Mouse (Mus musculus) liver, embryonic 15.5 days (tissue): ENCODE data around the gene Muc15. TPM values are rescaled to one million over a fixed set of nuclear protein-coding genes. Genes with fewer than 3 reads are reported as not detected.

ENCODE experiments used
- ATAC-seq: fragments of 200-750 bp; cut with Nextera tagmentation; 2 replicates; pipeline ENCODE4 v1.8.0; 2017; ENCODE audit warnings: moderate number of reproducible peaks, mild to moderate bottlenecking, moderate library complexity; ENCODE audit not compliant: insufficient read depth
- H3K27ac ChIP-seq: fragments of 300-500 bp; sonication (generic); replicated peaks from 2 replicates; pipeline ENCODE4 v1.5.1; 2015; ENCODE audit warnings: mild to moderate bottlenecking, inconsistent platforms
- H3K27me3 ChIP-seq: fragments of 300-500 bp; sonication (generic); 2 replicates; pipeline ENCODE4 v1.6.1; 2015; ENCODE audit warnings: mild to moderate bottlenecking, inconsistent platforms
- H3K36me3 ChIP-seq: fragments of 300-500 bp; sonication (generic); replicated peaks from 2 replicates; pipeline ENCODE4 v1.6.1; 2015; ENCODE audit warnings: moderate library complexity, mild to moderate bottlenecking, inconsistent platforms
- H3K4me1 ChIP-seq: fragments of 300-500 bp; sonication (generic); replicated peaks from 2 replicates; pipeline ENCODE4 v1.6.1; 2015; ENCODE audit warnings: inconsistent platforms
- H3K4me2 ChIP-seq: fragments of 300-500 bp; sonication (generic); 2 replicates; pipeline ENCODE4 v1.6.1; 2015; ENCODE audit warnings: moderate library complexity, mild to moderate bottlenecking, inconsistent platforms
- H3K4me3 ChIP-seq: fragments of 300-500 bp; sonication (generic); replicated peaks from 2 replicates; pipeline ENCODE4 v1.5.1; 2015; ENCODE audit warnings: mild to moderate bottlenecking, inconsistent platforms
- H3K9ac ChIP-seq: fragments of 300-500 bp; sonication (generic); 2 replicates; pipeline ENCODE4 v1.6.1; 2015; ENCODE audit warnings: moderate library complexity, mild to moderate bottlenecking, inconsistent platforms
- H3K9me3 ChIP-seq: fragments of 300-500 bp; sonication (generic); replicated peaks from 2 replicates; pipeline ENCODE4 v1.6.1; 2016; ENCODE audit warnings: inconsistent platforms
- WGBS: fragments of 180-500 bp; shearing (Covaris S2); methylation state at CpG from one replicate; pipeline ENCODE4 v1.1.7; 2015; ENCODE audit warnings: mixed read lengths; ENCODE audit not compliant: insufficient replicate concordance; 5-methylcytosine and 5-hydroxymethylcytosine counted together
- polyA plus RNA-seq: library from polyadenylated mRNA; unstranded; fragments of >200 nt; fragmentation: Nextera tagmentation; extraction: Ambion mirVana; gene quantifications from 2 replicates; pipeline ENCODE4 v1.2.1, GENCODE M21; 2015

Gene Muc15
- polyA plus RNA-seq: not detected in 2 replicates

DNA sequence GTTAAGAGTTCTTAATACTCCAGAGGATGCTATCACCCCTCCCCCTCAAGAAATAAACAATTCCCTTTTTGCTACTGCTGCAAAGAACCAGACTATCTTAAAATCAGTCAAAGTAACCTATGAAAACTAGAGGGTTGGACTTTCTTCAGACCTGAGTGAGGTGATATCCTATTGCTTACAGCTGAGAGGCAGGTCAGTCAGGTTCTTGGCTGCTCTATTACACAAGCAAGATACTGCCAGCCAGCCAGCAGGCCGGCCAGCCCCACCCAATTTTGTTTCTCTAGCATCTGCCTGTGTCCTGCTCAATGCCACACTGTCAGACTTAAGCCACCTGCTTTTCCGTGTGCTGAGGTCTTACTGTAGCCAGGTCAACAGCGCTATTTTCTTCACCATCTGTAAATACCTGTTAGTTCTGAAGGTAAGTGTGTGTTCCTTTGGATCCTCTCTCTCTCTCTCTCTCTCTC lies at the start of gene Muc15:
Gene Muc15 (plus strand): TSS at position 51 of the 464 bp plus-strand sequence.
- ATAC-seq: no peak
- 36% methylated on average over 3 of the region's 3 CpGs for WGBS
- Histone ChIP-seq H3K4me1 (no peaks in the 10 kb centered on the region), H3K9me3 (no peaks in the 10 kb centered on the region), H3K4me2 (no peak within 1 kb of the TSS), H3K4me3 (no peak within 1 kb of the TSS), H3K9ac (no peak within 1 kb of the TSS), H3K27ac (no peak within 1 kb of the TSS), H3K36me3 (no peaks in the 10 kb centered on the region), H3K27me3 (no peaks in the 10 kb centered on the region)

DNA sequence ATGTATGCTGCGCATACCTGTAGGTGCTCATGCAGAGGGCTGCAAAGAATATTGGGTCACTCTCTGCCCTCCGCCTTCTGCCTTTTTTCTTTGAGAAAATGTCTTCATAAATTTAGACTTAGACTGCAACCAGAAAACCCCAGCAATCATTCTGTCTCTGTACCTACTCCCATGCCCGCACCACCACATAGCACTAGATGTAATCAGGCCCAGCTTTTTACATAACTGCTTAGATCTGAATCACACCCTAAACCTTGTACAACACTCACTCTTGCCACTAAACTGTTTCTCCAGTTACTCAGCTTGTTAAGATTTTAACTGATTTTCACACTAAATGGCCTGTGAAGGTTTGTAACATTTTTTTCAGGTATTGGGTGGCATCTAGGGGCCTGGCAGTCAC lies 11.7 kb upstream of the Muc15 start:
- no peaks in the 10 kb centered on the region for H3K4me1 ChIP-seq
- ATAC-seq: no peak
- H3K27ac ChIP-seq: no peak overlapping the region
- WGBS: 72% methylated on average over 3 of the region's 3 CpGs
- H3K4me3 ChIP-seq: no peak overlapping the region
- H3K27me3 ChIP-seq: no peaks in the 10 kb centered on the region
- H3K36me3 ChIP-seq: no peaks in the 10 kb centered on the region
- H3K9me3 ChIP-seq: no peaks in the 10 kb centered on the region
- H3K4me2 ChIP-seq: no peak overlapping the region
- no peak overlapping the region for H3K9ac ChIP-seq

DNA sequence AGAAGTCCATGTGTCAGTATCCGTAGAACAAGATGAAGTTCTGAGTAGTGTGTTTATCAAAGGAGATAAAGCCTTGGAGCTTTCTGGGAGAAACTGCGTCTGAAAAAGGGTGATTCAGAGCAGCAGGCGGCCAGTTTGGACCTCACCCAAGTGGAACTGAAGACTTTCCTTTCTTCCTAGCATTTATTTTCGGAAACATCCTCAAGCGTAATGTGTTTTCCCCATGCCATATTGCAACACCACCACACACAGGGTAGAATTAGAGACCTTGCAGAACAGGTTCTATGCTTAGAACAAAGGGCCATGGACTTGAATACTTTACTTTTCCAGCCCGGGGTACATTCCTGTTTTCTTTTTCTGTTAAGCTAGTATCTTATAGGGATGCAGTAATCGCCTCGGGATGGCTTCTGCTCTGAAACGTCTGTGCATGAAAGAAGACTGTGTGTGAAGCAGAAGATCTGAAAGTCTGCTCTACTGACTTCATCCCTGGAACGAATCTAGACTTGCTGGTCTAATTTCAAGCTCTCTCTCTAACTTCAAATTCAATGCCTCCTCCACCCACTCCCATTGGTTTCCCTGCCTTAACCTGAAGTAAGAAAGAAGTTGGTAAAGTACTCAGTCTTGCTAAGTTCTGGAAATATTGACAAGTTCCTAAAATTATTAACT lies 11.0 kb upstream of the Muc15 start:
- H3K27me3 ChIP-seq: no peaks in the 10 kb centered on the region
- H3K4me3 ChIP-seq: no peak overlapping the region
- H3K36me3 ChIP-seq: no peaks in the 10 kb centered on the region
- no peak overlapping the region for H3K9ac ChIP-seq
- no peak overlapping the region for H3K4me2 ChIP-seq
- no peaks in the 10 kb centered on the region for H3K9me3 ChIP-seq
- no peaks in the 10 kb centered on the region for H3K4me1 ChIP-seq
- ATAC-seq: no peak
- WGBS: 62% methylated on average over 10 of the region's 10 CpGs
- no peak overlapping the region for H3K27ac ChIP-seq

DNA sequence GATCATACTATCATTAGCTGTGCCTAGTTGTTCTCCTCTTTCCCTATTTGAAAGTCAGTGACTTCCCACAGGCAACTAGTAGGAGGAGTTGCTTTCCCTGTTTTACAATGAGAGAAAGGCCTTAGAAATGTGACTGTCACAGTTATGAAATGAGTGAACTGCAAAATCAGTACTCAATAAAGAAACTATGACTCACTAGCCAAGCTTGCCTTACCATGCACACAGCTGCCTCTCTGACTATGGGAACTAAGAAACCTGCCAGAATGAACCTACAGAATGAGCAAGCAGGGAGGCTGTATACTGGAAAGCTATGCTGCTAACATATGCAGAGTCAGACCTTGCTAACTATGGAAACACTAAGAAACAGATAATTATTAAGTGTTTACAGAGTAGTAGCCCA lies 2.1 kb upstream of the Muc15 start:
- H3K4me1 ChIP-seq: no peaks in the 10 kb centered on the region
- H3K27me3 ChIP-seq: no peaks in the 10 kb centered on the region
- H3K9ac ChIP-seq: no peak overlapping the region
- H3K27ac ChIP-seq: no peak overlapping the region
- no peak overlapping the region for H3K4me3 ChIP-seq
- ATAC-seq: no peak
- no peak overlapping the region for H3K4me2 ChIP-seq
- H3K36me3 ChIP-seq: no peaks in the 10 kb centered on the region
- no peaks in the 10 kb centered on the region for H3K9me3 ChIP-seq

DNA sequence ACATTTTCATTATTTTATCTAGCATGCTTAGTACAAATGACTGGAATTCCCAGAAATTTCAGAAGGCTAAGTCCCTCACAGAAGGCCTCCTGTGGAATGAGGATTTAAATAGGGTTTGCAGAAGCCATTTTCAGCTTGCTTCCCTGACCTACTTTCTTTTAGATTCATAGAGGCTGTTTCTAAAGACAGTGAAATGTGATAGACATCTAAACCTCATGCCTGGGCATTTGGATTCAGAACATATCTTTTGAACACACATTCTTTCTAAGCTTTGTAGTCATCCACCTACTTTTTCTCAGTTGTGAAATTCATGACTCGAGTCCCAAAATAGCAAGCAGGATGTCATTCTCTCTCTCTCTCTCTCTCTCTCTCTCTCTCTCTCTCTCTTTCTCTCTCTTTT lies 1.1 kb downstream of the Muc15 start:
- Histone ChIP-seq H3K4me1 (no peaks in the 10 kb centered on the region), H3K4me3 (no peak overlapping the region), H3K9ac (no peak overlapping the region), H3K4me2 (no peak overlapping the region), H3K9me3 (no peaks in the 10 kb centered on the region), H3K27me3 (no peaks in the 10 kb centered on the region), H3K27ac (no peak overlapping the region), H3K36me3 (no peaks in the 10 kb centered on the region)
- ATAC-seq: no peak
- WGBS: 45% methylated on average over 1 of the region's 1 CpGs

DNA sequence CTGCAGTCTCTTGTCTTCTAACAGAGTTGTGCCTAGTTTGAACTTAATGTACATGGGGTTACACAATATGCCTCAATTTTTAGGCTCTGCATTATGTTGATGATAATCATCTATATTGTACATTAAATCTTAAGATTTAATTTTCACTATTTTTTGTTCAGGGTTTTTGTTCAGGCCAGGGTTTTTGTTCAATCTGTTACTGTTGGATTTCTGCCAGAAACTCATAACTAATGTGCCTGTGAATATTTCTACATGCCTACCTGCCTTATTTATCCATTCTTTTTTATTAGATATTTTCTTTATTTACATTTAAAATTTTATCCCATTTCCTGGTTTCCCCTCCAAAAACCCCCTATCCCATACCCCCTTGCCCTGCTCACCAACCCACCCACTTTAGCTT lies 5.0 kb downstream of the Muc15 start:
- H3K27me3 ChIP-seq: no peaks in the 10 kb centered on the region
- H3K4me3 ChIP-seq: no peak overlapping the region
- no peak overlapping the region for H3K9ac ChIP-seq
- H3K27ac ChIP-seq: no peak overlapping the region
- no peaks in the 10 kb centered on the region for H3K36me3 ChIP-seq
- H3K4me1 ChIP-seq: no peaks in the 10 kb centered on the region
- no peak for ATAC-seq
- H3K4me2 ChIP-seq: no peak overlapping the region
- H3K9me3 ChIP-seq: no peaks in the 10 kb centered on the region

DNA sequence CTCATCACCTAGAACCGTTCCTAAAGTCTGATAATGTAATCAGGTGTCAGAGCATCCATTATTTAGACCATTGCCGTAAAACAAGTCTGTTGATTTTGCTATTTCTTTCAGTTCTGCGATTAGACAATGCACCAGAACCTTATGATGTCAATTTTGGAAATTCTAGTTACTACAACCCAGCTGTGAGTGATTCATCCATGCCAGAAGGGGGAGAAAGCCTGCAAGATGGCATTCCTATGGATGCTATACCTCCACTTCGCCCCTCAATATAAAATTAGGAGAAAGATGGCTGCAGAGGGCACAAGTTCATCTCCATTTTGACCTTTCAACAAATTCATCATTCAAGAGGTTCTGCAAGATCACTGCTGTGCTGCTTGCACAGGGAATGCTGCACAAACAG lies 16.1 kb downstream of the Muc15 start:
- Histone ChIP-seq H3K9me3 (no peaks in the 10 kb centered on the region), H3K36me3 (no peaks in the 10 kb centered on the region), H3K27ac (no peak overlapping the region), H3K4me2 (no peak overlapping the region), H3K27me3 (no peaks in the 10 kb centered on the region), H3K9ac (no peak overlapping the region), H3K4me3 (no peak overlapping the region), H3K4me1 (no peaks in the 10 kb centered on the region)
- no peak for ATAC-seq
- WGBS: 55% methylated on average over 4 of the region's 4 CpGs

DNA sequence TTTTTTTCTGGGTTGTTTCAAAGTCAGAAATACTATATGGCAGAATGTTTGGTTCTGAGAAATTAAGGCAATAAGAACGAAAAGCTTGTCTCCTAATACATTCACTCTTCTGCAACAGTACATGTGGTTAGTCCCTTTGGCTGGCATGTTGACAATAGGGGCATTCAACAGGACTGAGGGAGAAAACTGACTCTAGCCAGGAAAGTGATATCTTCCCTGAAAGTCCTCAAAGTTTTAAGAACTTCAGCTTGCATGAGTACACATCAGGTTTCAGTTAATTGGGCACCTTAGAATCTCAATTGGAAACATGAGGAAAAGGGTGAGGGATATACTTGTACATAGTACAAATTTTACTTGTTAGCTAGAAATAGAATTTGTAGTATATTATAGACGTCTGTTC lies 16.8 kb downstream of the Muc15 start:
- H3K27ac ChIP-seq: no peak overlapping the region
- no peak for ATAC-seq
- no peaks in the 10 kb centered on the region for H3K36me3 ChIP-seq
- H3K4me1 ChIP-seq: no peaks in the 10 kb centered on the region
- no peak overlapping the region for H3K4me3 ChIP-seq
- H3K27me3 ChIP-seq: no peaks in the 10 kb centered on the region
- H3K4me2 ChIP-seq: no peak overlapping the region
- no peak overlapping the region for H3K9ac ChIP-seq
- WGBS: 40% methylated on average over 2 of the region's 2 CpGs
- H3K9me3 ChIP-seq: no peaks in the 10 kb centered on the region

DNA sequence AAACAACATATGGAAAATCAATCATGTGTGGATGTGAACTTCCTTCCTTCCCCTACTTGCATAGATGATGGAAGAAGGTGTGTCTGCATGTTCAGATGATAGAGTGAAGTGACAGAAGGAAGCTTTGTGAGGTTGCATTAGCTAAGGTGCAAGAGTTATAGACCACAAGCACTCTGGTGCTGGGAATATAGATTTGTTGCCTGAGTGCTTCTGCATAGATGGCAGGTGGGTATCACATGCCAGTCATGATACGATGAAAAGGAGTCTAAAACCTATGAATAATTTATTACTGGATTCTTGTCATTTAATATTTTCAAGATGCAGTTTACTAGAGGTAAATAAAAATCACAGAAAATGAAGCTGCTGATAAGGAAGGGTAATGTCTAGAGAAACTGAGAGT lies 18.6 kb downstream of the Muc15 start:
- Histone ChIP-seq H3K27ac (no peak overlapping the region), H3K36me3 (no peaks in the 10 kb centered on the region), H3K4me2 (no peak overlapping the region), H3K4me1 (no peaks in the 10 kb centered on the region), H3K4me3 (no peak overlapping the region), H3K27me3 (no peaks in the 10 kb centered on the region), H3K9ac (no peak overlapping the region), H3K9me3 (no peaks in the 10 kb centered on the region)
- ATAC-seq: no peak
- 83% methylated on average over 1 of the region's 1 CpGs for WGBS

DNA sequence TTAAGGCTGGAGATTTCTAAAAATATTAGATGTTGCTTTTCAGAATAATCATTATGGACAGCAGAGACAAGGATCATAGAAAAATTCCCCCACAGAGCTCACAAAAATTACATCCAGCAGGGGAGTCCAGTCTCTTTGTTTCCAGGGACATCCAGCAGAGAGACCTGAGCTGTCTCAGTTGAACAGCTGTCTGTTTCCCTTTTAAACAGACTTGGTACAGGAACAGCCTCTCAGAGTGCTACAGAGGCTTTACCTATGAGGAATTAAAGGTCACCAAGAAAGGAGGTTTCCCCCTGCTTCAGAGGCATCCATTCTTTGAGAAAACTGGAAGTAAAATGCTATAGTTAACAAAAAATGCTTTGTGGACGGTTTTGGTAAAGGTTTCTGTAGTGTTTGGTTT lies 19.4 kb downstream of the Muc15 start:
- Histone ChIP-seq H3K9ac (no peak overlapping the region), H3K4me3 (no peak overlapping the region), H3K4me2 (no peak overlapping the region), H3K9me3 (no peaks in the 10 kb centered on the region), H3K36me3 (no peaks in the 10 kb centered on the region), H3K4me1 (no peaks in the 10 kb centered on the region), H3K27me3 (no peaks in the 10 kb centered on the region), H3K27ac (no peak overlapping the region)
- ATAC-seq: no peak
- WGBS: 28% methylated on average over 1 of the region's 1 CpGs

DNA sequence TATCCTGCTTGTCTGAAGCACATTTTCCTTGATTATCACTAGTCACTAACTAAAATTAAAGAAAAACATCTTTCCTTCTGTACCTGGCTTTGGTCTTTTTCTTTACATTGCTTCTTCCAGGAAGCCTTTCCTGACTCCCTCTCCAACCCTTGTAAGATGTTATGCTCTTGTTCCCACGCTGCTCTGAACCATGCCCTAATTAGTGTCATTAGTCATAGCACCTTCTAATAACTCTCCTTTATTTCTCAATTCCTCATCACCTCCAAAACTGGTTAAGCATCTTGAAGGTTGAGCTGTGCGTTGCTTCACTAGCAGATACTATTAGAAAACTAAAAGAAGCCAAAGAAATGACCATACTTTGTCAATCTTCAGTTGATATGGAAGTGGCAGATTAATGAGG lies 36.4 kb downstream of the Muc15 start:
- no peak overlapping the region for H3K9ac ChIP-seq
- 46% methylated on average over 2 of the region's 2 CpGs for WGBS
- H3K27ac ChIP-seq: no peak overlapping the region
- H3K9me3 ChIP-seq: no peaks in the 10 kb centered on the region
- H3K36me3 ChIP-seq: no peaks in the 10 kb centered on the region
- no peak for ATAC-seq
- no peaks in the 10 kb centered on the region for H3K4me1 ChIP-seq
- no peak overlapping the region for H3K4me3 ChIP-seq
- no peak overlapping the region for H3K4me2 ChIP-seq
- no peaks in the 10 kb centered on the region for H3K27me3 ChIP-seq

DNA sequence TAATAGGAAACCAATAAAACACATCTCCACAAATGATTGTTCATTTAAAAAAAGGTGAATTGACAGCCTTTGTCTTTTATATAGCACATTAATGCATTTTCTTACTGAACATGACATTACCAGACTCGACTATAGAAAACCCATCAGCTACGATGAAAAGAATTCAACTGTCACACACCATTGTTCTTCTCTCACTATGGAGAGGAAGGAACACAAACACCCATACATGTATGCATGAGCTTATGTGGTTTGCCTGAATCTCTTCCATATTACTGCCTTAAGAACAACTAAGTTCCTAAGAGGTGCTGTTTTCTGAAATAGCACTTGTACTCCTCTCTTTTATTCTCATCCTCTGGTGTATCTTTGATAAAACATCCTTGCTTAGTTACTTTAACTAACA lies 38.3 kb downstream of the Muc15 start:
- Histone ChIP-seq H3K4me1 (no peaks in the 10 kb centered on the region), H3K9ac (no peak overlapping the region), H3K27ac (no peak overlapping the region), H3K4me3 (no peak overlapping the region), H3K9me3 (no peaks in the 10 kb centered on the region), H3K36me3 (no peaks in the 10 kb centered on the region), H3K4me2 (no peak overlapping the region), H3K27me3 (no peaks in the 10 kb centered on the region)
- ATAC-seq: no peak
- 46% methylated on average over 2 of the region's 2 CpGs for WGBS
